Mouse (Mus musculus) ES-E14 (cell line): Measurements from ENCODE around the gene Trappc11. TPM values are rescaled to one million over a fixed set of nuclear protein-coding genes. Genes with fewer than 3 reads are reported as not detected.

Experiments
- DNase-seq: peaks from one replicate; pipeline ENCODE4 v3.0.0-alpha.2; 2013; ENCODE audit warnings: low read depth, low spot score
- H3K27ac ChIP-seq: 2 replicates; pipeline ENCODE4 v1.5.1; 2012; ENCODE audit warnings: low read depth, mild to moderate bottlenecking, low read length, moderate library complexity, mixed read lengths; ENCODE audit not compliant: poor library complexity, insufficient read depth, severe bottlenecking
- H3K36me3 ChIP-seq: 2 replicates; pipeline ENCODE4 v1.6.1; 2012; ENCODE audit warnings: mild to moderate bottlenecking, low read length, moderate library complexity, mixed read lengths; ENCODE audit not compliant: control insufficient read depth, poor library complexity, insufficient read depth, severe bottlenecking
- H3K4me1 ChIP-seq, 2 experiments: fragments of 150-350 bp in 1 of 2; sonication (generic) in 1 of 2; 2 replicates each; pipeline ENCODE4 v1.6.1; 2012; ENCODE audit warnings: low read length in 2 of 2, mild to moderate bottlenecking in 1 of 2, mixed read lengths in 1 of 2; ENCODE audit not compliant: control insufficient read depth in 2 of 2, insufficient read depth in 2 of 2, poor library complexity in 1 of 2
- H3K4me3 ChIP-seq, 2 experiments: fragments of 150-350 bp in 1 of 2; sonication (generic) in 1 of 2; 2 replicates each; pipeline ENCODE4 v1.5.1; 2012; ENCODE audit warnings: low read length in 2 of 2, low read depth in 1 of 2, mild to moderate bottlenecking in 1 of 2, mixed read lengths in 1 of 2; ENCODE audit not compliant: insufficient read depth in 1 of 2, poor library complexity in 1 of 2, severe bottlenecking in 1 of 2
- H3K9ac ChIP-seq: 2 replicates; pipeline ENCODE4 v1.6.1; 2012; ENCODE audit warnings: low read depth, mild to moderate bottlenecking, low read length, mixed read lengths; ENCODE audit not compliant: poor library complexity, insufficient read depth, severe bottlenecking
- H3K9me3 ChIP-seq: fragments of 150-350 bp; sonication (generic); 2 replicates; pipeline ENCODE4 v1.6.1; 2012; ENCODE audit warnings: low read depth, mild to moderate bottlenecking, low read length; ENCODE audit not compliant: control insufficient read depth, insufficient read depth
- CHD2 ChIP-seq: IDR thresholded peaks from 2 replicates; pipeline ENCODE4 v1.6.1; 2014; ENCODE audit warnings: mild to moderate bottlenecking, low read depth, low read length, inconsistent platforms
- HCFC1 ChIP-seq: IDR thresholded peaks from 2 replicates; pipeline ENCODE4 v1.6.1; 2012; ENCODE audit warnings: low read length, inconsistent platforms, borderline replicate concordance; ENCODE audit not compliant: insufficient read depth
- MAFK ChIP-seq: IDR thresholded peaks from 2 replicates; pipeline ENCODE4 v1.6.1; 2014; ENCODE audit warnings: mild to moderate bottlenecking, low read depth, low read length, inconsistent platforms; ENCODE audit not compliant: insufficient read depth
- ZC3H11A ChIP-seq: IDR thresholded peaks from 2 replicates; pipeline ENCODE4 v1.6.1; 2012; ENCODE audit warnings: low read depth, mild to moderate bottlenecking, inconsistent platforms, low read length, borderline replicate concordance
- ZNF384 ChIP-seq: IDR thresholded peaks from 2 replicates; pipeline ENCODE4 v1.6.1; 2012; ENCODE audit warnings: low read depth, low read length, inconsistent platforms
- in situ Hi-C, 2 experiments: fragments of 600-800 bp; cut with MboI; formaldehyde crosslinking; loops; one replicate each; pipeline ENCODE4 v1.15.1; 2025; ENCODE audit warnings: low sequenced_read_pairs in 2 of 2, inconsistent platforms in 1 of 2; ENCODE audit not compliant: unreplicated experiment in 2 of 2
- total RNA-seq: library from RNA; depleted of rRNA; stranded (reverse); fragments of 300-350 nt; gene quantifications from 2 replicates; pipeline ENCODE4 v1.2.3, GENCODE M21; 2012

Trappc11 gene
- total RNA-seq, 1 experiment, result 27.7 TPM

DNA sequence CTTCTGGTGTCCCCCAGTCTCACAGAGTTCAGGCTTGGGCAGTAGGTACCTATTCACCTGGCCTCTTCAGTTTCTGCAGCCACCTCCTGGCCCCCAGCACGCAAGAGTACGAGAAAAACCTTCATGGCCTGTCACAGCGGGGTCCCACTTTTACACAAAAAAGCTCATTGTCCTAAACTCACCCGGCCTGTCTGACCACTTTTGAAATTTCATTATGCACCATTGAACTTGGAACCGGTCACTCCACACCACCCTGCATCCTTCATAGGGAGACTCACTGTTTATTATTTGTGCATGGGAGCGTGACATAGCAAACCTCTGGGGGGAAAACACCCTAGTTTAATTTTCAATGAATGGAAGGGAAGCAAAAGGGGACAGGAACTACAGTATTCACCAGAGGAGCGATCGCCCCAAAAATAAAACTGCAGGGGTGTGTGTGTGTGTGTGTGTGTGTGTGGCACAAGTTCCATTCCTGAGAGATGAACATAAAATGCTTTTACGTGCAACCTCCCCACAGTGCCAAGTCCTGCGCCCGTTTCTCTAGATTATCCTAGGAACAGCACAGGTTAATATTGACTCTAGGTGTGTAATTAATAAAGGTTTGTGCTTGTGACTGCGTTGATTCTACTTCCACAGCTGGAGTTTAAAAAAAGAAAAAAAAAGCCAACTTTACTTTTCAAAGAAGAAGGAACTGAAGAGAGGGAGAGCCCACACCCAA, 50.8 kb downstream of the Trappc11 start:
- Histone ChIP-seq H3K4me3 (no peak overlapping the region), H3K4me1 (peaks cover 3 to 9% of the 10 kb centered on the region in 2 experiments; a peak in 1 of 4 replicates), H3K27ac (no peak overlapping the region), H3K36me3 (peaks cover 2% of the 10 kb centered on the region; the same call in 1 of the 2 replicates), H3K9me3 (no peaks in the 10 kb centered on the region), H3K9ac (no peak overlapping the region)
- DNase-seq, result no peak
- in situ Hi-C loops, result no loop called here
- TF ChIP-seq HCFC1 (no peak), ZNF384 (no peak), MAFK (no peak), ZC3H11A (no peak), CHD2 (no peak)

DNA sequence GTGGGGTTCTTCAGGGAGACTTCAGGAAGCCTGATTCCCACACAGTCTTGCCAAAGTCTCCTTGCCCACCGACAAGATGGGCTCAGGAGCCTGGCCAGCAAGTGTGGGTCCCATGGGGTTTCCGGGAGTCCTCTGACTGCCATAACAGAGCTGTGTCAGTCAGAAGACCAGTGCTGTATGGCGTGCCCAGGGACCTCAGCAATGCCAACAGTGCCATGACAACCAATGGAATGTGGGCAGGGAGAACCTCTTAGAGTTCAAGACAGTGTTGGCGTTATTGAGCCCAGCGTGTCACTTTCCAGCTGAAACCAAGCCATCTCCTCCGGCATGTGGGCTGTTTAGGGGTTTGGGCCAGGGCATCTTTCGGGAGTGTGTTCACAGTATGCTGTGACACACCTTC, 53.2 kb downstream of the Trappc11 start:
- in situ Hi-C loops, result no loop called here
- H3K36me3 ChIP-seq, result no peaks in the 10 kb centered on the region
- no peak for TF ChIP-seq ZC3H11A
- no peak for TF ChIP-seq MAFK
- TF ChIP-seq ZNF384, result no peak
- TF ChIP-seq HCFC1, result no peak
- no peak for TF ChIP-seq CHD2
- no peak overlapping the region for H3K9ac ChIP-seq
- DNase-seq, result no peak
- H3K4me1 ChIP-seq, result peaks cover 3 to 9% of the 10 kb centered on the region in 2 experiments; a peak in 1 of 4 replicates
- no peak overlapping the region for H3K27ac ChIP-seq
- H3K4me3 ChIP-seq, result no peak overlapping the region
- no peaks in the 10 kb centered on the region for H3K9me3 ChIP-seq

DNA sequence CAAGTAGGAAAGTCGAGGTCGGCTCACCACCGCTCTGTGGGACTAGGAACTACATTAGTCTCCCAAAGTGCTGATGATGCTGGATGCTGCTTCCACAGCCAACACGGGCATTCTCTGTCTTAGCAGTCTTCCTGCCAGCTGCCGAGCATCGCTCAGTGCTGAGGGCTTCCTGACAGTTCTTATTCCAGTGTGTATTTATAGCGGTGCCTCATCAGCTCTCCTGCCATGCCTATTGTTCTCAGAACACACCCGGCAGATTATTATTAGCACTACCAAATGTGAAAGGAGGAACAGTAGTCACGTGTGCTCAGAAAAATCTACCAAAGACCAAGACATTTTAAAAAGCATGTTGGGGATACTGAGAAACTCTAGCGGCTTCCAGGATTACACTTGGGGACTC, 71.6 kb downstream of the Trappc11 start:
- H3K4me3 ChIP-seq, result no peak overlapping the region
- DNase-seq, result no peak
- in situ Hi-C loops, result no loop called here
- no peaks in the 10 kb centered on the region for H3K4me1 ChIP-seq
- H3K9ac ChIP-seq, result no peak overlapping the region
- H3K9me3 ChIP-seq, result peaks cover 2% of the 10 kb centered on the region; the same call in 1 of the 2 replicates
- TF ChIP-seq HCFC1 (no peak), MAFK (no peak), CHD2 (no peak), ZC3H11A (no peak), ZNF384 (no peak)
- no peaks in the 10 kb centered on the region for H3K36me3 ChIP-seq
- H3K27ac ChIP-seq, result no peak overlapping the region

DNA sequence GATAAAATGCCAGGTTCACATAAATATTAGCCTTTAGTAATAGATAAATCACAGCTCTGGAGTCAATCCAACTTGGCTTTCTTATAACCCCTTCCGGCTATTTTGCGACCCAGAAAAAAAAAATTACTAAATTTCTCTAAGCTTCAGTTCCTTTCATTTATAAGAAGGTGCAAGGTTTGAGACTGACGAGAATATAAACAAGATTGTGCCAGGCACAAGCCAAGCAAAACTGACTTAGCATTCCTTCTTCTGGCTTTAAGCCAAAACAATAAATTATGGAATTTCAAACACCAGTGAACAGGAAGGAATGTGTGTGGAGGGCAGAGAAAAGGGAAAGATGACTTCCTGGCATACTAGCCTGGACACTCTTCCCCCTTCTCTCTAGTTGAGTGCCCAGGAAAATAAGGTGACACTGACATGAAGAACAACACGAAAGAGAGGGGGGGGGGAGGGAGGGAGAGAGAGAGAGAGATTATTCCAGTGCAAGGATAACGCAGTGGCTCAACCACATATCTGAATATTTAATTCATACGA, 74.0 kb downstream of the Trappc11 start:
- no peak for DNase-seq
- Histone ChIP-seq H3K4me3 (no peak overlapping the region), H3K27ac (no peak overlapping the region), H3K4me1 (no peaks in the 10 kb centered on the region), H3K36me3 (no peaks in the 10 kb centered on the region), H3K9me3 (peaks cover 8% of the 10 kb centered on the region), H3K9ac (no peak overlapping the region)
- in situ Hi-C loops, result no loop called here
- TF ChIP-seq CHD2, result no peak
- no peak for TF ChIP-seq HCFC1
- no peak for TF ChIP-seq MAFK
- no peak for TF ChIP-seq ZNF384
- TF ChIP-seq ZC3H11A, result no peak
